Mouse (Mus musculus) forebrain, embryonic 15.5 days (tissue): ENCODE data around the gene Cdc42ep1. TPM values are rescaled to one million over a fixed set of nuclear protein-coding genes. Genes with fewer than 3 reads are reported as not detected.
A peak's percentile ranks its signal among the peaks of the same experiment; 100 is the strongest.
"Not testable (repeated sequence)": the region's sequence is repeated elsewhere in the genome, so short reads cannot be mapped to it uniquely, and the experiment has no call there.

Experiments
- ATAC-seq: fragments of 200-750 bp; cut with Nextera tagmentation; replicated peaks from 2 replicates; pipeline ENCODE4 v1.8.0; 2017; ENCODE audit warnings: mild to moderate bottlenecking, moderate TSS enrichment, moderate library complexity
- H3K27ac ChIP-seq: fragments of 300-500 bp; sonication (generic); replicated peaks from 2 replicates; pipeline ENCODE4 v1.5.1; 2015; ENCODE audit warnings: mild to moderate bottlenecking, inconsistent platforms
- H3K27me3 ChIP-seq: fragments of 300-500 bp; sonication (generic); 2 replicates; pipeline ENCODE4 v1.6.1; 2015; ENCODE audit warnings: inconsistent platforms
- H3K36me3 ChIP-seq: fragments of 300-500 bp; sonication (generic); 2 replicates; pipeline ENCODE4 v1.6.1; 2015; ENCODE audit warnings: mild to moderate bottlenecking, inconsistent platforms
- H3K4me1 ChIP-seq: fragments of 300-500 bp; sonication (generic); 2 replicates; pipeline ENCODE4 v1.6.1; 2015; ENCODE audit warnings: inconsistent platforms
- H3K4me2 ChIP-seq: fragments of 300-500 bp; sonication (generic); replicated peaks from 2 replicates; pipeline ENCODE4 v1.6.1; 2015; ENCODE audit warnings: mild to moderate bottlenecking, inconsistent platforms
- H3K4me3 ChIP-seq: fragments of 300-500 bp; sonication (generic); 2 replicates; pipeline ENCODE4 v1.5.1; 2015; ENCODE audit warnings: mild to moderate bottlenecking, inconsistent platforms
- H3K9ac ChIP-seq: fragments of 300-500 bp; sonication (generic); replicated peaks from 2 replicates; pipeline ENCODE4 v1.6.1; 2015; ENCODE audit warnings: mild to moderate bottlenecking, inconsistent platforms
- H3K9me3 ChIP-seq: fragments of 300-500 bp; sonication (generic); 2 replicates; pipeline ENCODE4 v1.6.1; 2016; ENCODE audit warnings: inconsistent platforms
- WGBS: fragments of 180-500 bp; shearing (Covaris S2); methylation state at CpG from one replicate; pipeline ENCODE4 v1.1.7; 2015; ENCODE audit warnings: mixed read lengths; 5-methylcytosine and 5-hydroxymethylcytosine counted together
- polyA plus RNA-seq: library from polyadenylated mRNA; unstranded; fragments of >200 nt; fragmentation: Nextera tagmentation; extraction: Ambion mirVana; gene quantifications from 2 replicates; pipeline ENCODE4 v1.2.1, GENCODE M21; 2015

The Cdc42ep1 gene
- polyA plus RNA-seq, 1 experiment from 2014 or later: 9.0 TPM

DNA sequence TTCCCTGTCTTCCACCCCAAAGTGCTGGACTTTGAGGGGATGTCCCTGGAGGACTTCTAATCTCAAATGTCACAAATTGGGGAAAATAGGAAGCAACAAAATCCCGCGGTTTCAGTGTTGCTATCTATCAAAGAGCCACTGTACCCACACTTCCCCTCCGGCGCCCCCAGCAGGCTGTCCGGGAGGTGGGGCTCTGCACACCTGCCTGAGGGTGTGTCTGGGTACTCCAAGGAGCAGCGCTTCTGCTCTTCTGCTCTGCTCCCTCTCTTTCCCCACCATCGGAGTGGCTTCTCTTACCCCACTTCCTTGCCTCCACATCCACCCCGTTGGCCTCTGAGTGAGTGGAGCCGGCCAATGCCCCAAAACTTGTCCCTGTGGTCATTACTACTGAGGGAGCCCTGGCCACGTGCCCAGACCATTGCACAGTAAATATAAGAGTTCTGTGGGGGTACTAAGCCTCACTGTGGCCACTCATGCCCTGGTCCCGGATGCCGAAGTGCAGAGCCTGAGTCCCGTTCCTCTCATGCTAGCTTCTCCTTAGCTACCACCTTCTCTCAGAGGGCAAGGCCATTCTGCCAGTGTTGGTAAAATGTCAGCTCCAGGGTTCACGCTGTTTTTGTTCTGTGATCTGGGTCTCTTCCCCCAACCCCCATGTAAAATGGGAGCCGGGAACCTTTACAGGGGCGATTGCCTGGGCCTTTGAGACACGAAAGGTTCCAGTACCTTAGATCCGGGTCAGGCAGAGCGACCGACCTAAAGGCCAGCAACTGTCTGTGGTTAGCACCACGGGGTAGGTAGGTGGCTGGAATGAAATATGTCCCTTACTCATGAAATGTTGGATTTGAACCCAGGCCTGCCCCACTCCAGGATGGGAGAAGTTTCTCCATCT lies 1.4 kb downstream of the Cdc42ep1 start:
- 46% methylated on average over 21 of the region's 21 CpGs for WGBS
- H3K4me3 ChIP-seq: peak overlapping the region; percentile 44

DNA sequence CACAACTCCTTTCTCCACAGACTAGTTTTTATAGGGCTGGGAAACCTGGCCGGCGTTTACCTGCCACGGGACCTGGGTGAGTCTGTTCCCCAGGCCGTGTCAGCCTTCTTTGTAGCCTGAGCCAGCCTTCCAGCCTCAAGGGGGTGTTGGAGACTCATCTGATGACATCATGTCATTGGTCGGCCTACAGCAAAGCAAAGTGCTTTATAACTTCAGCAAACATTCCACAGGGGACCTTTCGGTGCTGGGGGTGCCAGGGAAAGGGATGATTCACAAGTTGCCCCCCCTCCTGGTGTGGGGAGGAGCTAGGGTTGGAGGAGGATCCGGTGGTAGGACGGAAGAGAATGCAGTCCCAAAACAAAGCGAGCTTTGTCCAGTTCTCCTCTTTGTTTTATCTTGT lies 2.4 kb downstream of the Cdc42ep1 start:
- H3K27me3 ChIP-seq: peaks cover 26% of the 10 kb centered on the region
- no peak overlapping the region for H3K9ac ChIP-seq
- no peak overlapping the region for H3K27ac ChIP-seq
- no peak overlapping the region for H3K4me2 ChIP-seq
- ATAC-seq: no peak
- H3K36me3 ChIP-seq: no peaks in the 10 kb centered on the region
- H3K4me3 ChIP-seq: no peak overlapping the region
- 42% methylated on average over 9 of the region's 9 CpGs for WGBS
- no peaks in the 10 kb centered on the region for H3K9me3 ChIP-seq
- H3K4me1 ChIP-seq: peaks cover 33% of the 10 kb centered on the region

More for the DNA sequence above, 1.4 kb downstream of the Cdc42ep1 start:
- peak overlapping the region; percentile 78; the same call in 1 of the 2 replicates for H3K4me2 ChIP-seq
- no peaks in the 10 kb centered on the region for H3K36me3 ChIP-seq
- no peak for ATAC-seq
- H3K9me3 ChIP-seq: no peaks in the 10 kb centered on the region
- peaks cover 40% of the 10 kb centered on the region for H3K4me1 ChIP-seq
- no peak overlapping the region for H3K27ac ChIP-seq
- peaks cover 26% of the 10 kb centered on the region for H3K27me3 ChIP-seq
- H3K9ac ChIP-seq: no peak overlapping the region

DNA sequence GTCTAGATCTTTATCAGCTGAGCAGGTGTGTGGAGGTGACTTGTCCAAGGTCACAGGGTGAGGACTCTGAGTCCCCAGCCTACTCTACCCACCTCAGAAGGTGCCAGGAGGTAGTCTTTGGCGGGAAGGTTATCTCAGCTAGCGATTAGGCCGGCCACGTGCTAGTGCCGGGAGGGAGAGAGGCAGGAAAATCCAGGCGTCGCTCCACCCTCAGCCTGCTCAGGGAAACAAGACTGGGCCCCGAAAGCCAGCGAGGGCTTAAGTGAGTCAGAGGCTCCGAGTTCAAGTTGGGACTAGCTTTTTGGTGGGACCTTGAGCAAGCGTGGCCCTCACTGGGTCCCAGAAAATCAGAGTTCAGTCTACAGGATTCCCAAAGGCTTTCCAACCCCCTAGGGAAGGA lies 2.9 kb downstream of the Cdc42ep1 start:
- H3K9me3 ChIP-seq: no peaks in the 10 kb centered on the region
- WGBS: 75% methylated on average over 11 of the region's 11 CpGs
- H3K4me3 ChIP-seq: no peak overlapping the region
- ATAC-seq: no peak
- H3K9ac ChIP-seq: no peak overlapping the region
- H3K27ac ChIP-seq: no peak overlapping the region
- H3K4me1 ChIP-seq: peaks cover 27% of the 10 kb centered on the region
- peaks cover 26% of the 10 kb centered on the region for H3K27me3 ChIP-seq
- H3K4me2 ChIP-seq: no peak overlapping the region
- no peaks in the 10 kb centered on the region for H3K36me3 ChIP-seq

DNA sequence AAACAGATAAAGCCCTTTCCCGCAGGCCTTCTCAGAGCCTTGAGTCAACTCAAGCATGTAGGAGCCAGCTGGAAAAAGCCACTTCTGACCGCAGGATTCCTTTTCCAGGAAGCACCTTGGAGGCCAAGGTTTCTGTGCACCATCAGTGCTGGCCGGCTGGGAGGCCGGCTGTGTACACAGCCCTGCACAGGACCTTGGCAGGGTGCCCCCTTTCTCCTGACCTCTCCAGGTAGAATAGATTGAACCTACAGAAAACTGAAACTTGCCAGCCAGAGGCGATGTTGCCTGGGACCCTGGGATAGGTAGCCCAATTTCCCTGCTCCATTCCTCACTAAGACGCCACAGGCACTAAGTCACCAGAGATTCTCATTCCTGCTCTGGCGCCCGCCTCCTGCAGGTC lies 3.4 kb downstream of the Cdc42ep1 start:
- Histone ChIP-seq H3K27ac (no peak overlapping the region), H3K4me1 (peaks cover 22% of the 10 kb centered on the region), H3K9me3 (no peaks in the 10 kb centered on the region), H3K4me3 (no peak overlapping the region), H3K27me3 (peaks cover 26% of the 10 kb centered on the region), H3K36me3 (no peaks in the 10 kb centered on the region), H3K9ac (no peak overlapping the region), H3K4me2 (no peak overlapping the region)
- WGBS: 83% methylated on average over 8 of the region's 8 CpGs
- no peak for ATAC-seq

DNA sequence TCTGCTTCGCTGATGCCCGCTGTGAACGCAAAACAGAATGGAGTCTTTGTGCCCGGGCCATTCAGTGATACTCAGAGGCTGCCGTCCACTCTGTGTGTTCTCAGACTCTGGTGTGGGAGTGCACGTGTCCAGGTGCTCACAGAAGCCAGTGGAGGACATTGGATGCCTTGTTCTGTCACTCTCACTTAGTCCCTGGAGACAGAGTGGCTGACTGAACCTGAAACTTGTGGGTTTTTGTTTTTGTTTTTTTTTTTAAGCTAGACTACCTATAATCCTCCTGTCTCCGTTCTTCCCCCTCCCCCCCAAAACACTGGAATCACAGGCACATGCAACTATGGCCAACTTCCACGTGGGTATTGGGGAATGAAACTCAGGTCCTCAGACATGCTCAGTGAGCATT lies 3.9 kb downstream of the Cdc42ep1 start:
- Histone ChIP-seq H3K4me3 (no peak overlapping the region), H3K9me3 (no peaks in the 10 kb centered on the region), H3K27ac (no peak overlapping the region), H3K4me2 (no peak overlapping the region), H3K9ac (no peak overlapping the region), H3K36me3 (no peaks in the 10 kb centered on the region), H3K27me3 (peaks cover 23% of the 10 kb centered on the region), H3K4me1 (peaks cover 18% of the 10 kb centered on the region)
- ATAC-seq: no peak
- WGBS: 63% methylated on average over 8 of the region's 8 CpGs

DNA sequence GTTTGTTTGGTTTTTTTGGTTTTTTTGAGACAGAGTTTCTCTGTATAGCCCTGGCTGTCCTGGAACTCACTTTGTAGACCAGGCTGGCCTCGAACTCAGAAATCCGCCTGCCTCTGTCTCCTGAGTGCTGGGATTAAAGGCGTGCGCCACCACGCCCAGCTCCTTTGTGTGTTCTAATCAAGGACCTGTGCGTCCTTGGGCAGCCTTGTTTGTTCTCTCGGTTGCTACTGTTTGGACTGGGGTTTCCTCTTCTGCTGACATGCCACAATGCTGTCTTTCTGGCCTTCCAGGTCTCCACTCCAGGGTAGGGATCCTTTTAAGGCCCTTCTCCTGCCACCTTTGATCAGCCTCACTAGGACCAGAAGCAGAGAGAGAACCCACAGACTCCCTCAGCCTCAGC lies 4.4 kb downstream of the Cdc42ep1 start:
- ATAC-seq, H3K4me3 ChIP-seq, H3K36me3 ChIP-seq, H3K27ac ChIP-seq, H3K9me3 ChIP-seq, H3K9ac ChIP-seq, H3K4me2 ChIP-seq: not testable (repeated sequence)
- Histone ChIP-seq H3K27me3 (peaks cover 22% of the 10 kb centered on the region), H3K4me1 (peaks cover 18% of the 10 kb centered on the region)
- 78% methylated on average over 7 of the region's 7 CpGs for WGBS

DNA sequence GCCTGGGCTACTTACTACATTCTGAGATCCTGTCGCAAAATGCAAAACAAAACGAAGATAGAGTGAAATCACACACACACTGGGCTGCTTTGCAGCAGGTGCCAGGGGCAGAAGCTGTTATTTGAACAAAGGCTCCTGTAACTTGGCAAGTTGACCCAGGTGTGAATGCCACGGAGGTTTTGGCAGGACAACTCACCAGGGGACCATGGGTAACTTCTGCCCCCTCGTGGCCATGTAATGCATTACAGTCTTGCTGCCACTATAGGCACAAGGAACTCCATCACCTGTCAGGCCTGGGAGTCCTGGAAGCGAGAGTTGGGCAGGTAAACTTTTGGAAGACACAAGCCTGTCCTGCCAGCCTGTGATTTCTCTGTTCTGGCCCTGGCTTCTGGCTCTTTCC lies 6.0 kb downstream of the Cdc42ep1 start:
- Histone ChIP-seq H3K9ac (no peak overlapping the region), H3K36me3 (no peaks in the 10 kb centered on the region), H3K4me1 (0 out of 2 replicates have a peak, but pooled peaks cover 8% of the 10 kb centered on the region), H3K27ac (no peak overlapping the region), H3K27me3 (peaks cover 12% of the 10 kb centered on the region), H3K9me3 (no peaks in the 10 kb centered on the region), H3K4me2 (no peak overlapping the region), H3K4me3 (no peak overlapping the region)
- no peak for ATAC-seq
- 25% methylated on average over 5 of the region's 5 CpGs for WGBS

DNA sequence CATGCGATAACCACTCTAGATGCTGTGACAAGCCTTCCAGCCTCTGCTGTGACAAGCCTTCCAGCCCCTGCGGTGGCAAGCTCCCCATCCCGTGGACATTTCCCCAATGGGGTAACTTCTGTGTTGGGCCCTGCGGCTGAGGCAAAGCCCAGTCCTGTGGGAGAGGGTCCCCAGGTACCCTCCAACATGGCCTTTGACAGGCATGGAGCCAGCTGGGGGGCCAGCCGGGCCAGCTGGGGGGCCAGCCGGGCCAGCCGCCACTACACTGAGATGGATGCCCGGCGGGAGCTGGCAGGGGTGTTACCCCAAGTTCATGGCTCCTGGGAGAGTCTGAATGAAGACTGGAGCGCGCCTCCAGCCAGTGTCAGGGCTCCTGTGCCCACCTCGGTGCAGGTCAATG lies 7.1 kb downstream of the Cdc42ep1 start:
- H3K27ac ChIP-seq: no peak overlapping the region
- no peak overlapping the region for H3K4me3 ChIP-seq
- H3K9ac ChIP-seq: no peak overlapping the region
- no peak overlapping the region for H3K4me2 ChIP-seq
- no peaks in the 10 kb centered on the region for H3K36me3 ChIP-seq
- H3K9me3 ChIP-seq: no peaks in the 10 kb centered on the region
- WGBS: 92% methylated on average over 12 of the region's 12 CpGs
- H3K27me3 ChIP-seq: peaks cover 2% of the 10 kb centered on the region; the same call in 1 of the 2 replicates
- no peak for ATAC-seq
- H3K4me1 ChIP-seq: 0 out of 2 replicates have a peak, but pooled peaks cover 8% of the 10 kb centered on the region

DNA sequence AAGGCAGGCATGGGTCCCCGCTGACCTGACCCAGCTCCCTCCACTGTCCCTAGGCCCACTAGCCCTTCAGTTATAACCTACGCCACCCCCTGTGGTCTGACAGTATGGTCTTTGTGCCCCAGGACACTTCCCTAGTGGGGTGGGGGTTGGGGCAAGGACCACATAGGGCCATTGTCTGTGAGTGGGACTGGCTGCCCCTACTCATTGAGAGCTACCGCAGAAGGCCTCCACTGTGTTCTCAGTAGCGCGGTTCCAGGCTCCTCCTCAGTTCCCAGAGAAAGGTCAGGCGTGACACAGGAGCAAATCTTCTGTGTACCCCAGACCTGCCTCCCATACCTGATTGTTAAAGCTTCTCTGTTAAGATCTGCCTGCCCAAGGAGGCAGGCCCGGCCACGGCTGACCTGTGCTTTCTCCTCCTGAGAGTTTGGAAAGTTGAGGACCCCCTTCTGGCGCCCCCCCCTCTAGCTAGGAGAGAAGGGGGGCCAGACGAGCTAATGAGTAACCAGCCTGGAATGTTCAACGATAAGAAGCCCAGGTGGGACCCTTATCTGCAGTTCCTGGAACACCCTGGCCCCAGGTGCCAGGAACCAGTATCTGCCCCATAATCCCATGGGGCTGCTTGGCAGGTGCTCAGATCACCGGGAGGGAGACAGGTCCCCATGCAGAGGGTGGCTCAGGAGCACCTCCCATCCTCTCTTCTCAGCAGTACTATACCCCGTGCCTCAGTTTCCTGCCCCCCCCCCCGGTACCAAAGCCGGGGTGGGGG lies 7.8 kb downstream of the Cdc42ep1 start:
- ATAC-seq: no peak
- no peaks in the 10 kb centered on the region for H3K9me3 ChIP-seq
- H3K27me3 ChIP-seq: no peaks in the 10 kb centered on the region
- H3K4me1 ChIP-seq: 0 out of 2 replicates have a peak, but pooled peaks cover 2% of the 10 kb centered on the region
- no peak overlapping the region for H3K4me3 ChIP-seq
- H3K4me2 ChIP-seq: no peak overlapping the region
- no peak overlapping the region for H3K9ac ChIP-seq
- H3K27ac ChIP-seq: no peak overlapping the region
- 68% methylated on average over 15 of the region's 15 CpGs for WGBS
- H3K36me3 ChIP-seq: no peaks in the 10 kb centered on the region

DNA sequence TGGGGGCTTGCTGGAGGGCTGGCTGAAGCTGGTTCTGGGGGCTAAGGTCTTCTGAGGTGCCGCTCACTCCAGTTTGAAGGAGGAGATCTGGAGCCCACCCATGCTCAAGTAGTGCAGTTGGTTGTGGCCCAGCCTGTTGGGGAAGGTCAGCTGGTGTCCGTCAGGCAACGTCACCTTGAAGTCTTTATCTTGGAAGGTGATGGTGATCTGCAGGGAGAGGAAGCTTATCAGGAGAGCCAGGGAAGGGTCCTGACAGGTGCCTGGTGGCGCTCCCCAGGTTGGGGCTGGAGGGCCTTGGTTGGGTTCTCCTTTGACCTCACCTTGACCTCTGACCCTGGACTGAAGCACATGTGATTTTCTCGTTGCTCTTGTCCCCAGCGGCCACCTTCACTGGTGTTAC lies 8.5 kb downstream of the Cdc42ep1 start:
- no peak overlapping the region for H3K9ac ChIP-seq
- WGBS: 80% methylated on average over 6 of the region's 6 CpGs
- no peak for ATAC-seq
- no peak overlapping the region for H3K4me2 ChIP-seq
- H3K27ac ChIP-seq: no peak overlapping the region
- no peaks in the 10 kb centered on the region for H3K27me3 ChIP-seq
- H3K36me3 ChIP-seq: no peaks in the 10 kb centered on the region
- no peaks in the 10 kb centered on the region for H3K9me3 ChIP-seq
- H3K4me3 ChIP-seq: no peak overlapping the region
- H3K4me1 ChIP-seq: no peaks in the 10 kb centered on the region

DNA sequence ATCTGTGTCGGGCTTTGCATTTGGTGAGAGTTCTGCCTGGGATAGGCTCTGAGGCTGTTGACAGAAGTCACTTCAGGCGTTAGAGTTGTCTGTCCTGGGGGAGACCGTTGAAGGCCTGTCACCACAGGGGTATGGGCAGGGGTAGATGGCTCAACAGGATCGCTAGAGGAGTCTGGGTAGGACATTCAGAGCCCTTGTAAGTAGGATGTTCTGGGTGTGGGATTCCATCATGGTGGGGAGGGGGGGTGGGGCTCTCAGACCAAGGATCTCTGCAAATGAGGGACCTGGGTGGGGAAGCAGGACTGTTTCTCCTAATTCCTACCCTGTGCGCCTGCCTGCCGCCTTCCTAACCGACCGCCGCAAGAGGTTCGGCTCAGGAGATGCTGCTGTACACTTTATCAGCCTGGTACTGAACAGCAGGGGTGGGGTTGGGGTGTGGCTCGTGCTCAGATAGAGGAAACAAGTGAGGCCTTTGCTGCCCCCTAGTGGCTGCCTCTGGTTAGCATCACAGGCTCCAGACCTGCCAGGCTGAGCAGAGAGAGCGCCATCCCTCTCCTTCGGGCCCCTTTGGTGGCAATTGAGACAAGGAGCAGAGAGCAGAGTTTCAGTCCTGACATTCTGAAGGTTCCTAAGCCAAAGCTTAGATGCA lies 9.2 kb downstream of the Cdc42ep1 start:
- no peaks in the 10 kb centered on the region for H3K9me3 ChIP-seq
- no peaks in the 10 kb centered on the region for H3K4me1 ChIP-seq
- no peak overlapping the region for H3K9ac ChIP-seq
- no peaks in the 10 kb centered on the region for H3K27me3 ChIP-seq
- no peak overlapping the region for H3K27ac ChIP-seq
- peak; percentile 75 for ATAC-seq
- H3K4me2 ChIP-seq: peak overlapping the region; percentile 22; the same call in 1 of the 2 replicates
- 16% methylated on average over 13 of the region's 13 CpGs for WGBS
- no peaks in the 10 kb centered on the region for H3K36me3 ChIP-seq
- H3K4me3 ChIP-seq: no peak overlapping the region
